Mouse (Mus musculus) midbrain, postnatal 0 days (tissue): Measurements from ENCODE around the gene Rag1. TPM values are rescaled to one million over a fixed set of nuclear protein-coding genes. Genes with fewer than 3 reads are reported as not detected.

Source experiments
- ATAC-seq: fragments of 200-750 bp; cut with Nextera tagmentation; 2 replicates; pipeline ENCODE4 v1.8.0; 2017; ENCODE audit warnings: moderate number of reproducible peaks, mild to moderate bottlenecking, moderate TSS enrichment, moderate library complexity; ENCODE audit not compliant: low FRiP score
- DNase-seq: peaks from one replicate; pipeline ENCODE4 v3.0.0-alpha.2; 2015; ENCODE audit warnings: low spot score
- H3K27ac ChIP-seq: fragments of 300-500 bp; sonication (generic); 2 replicates; pipeline ENCODE4 v1.5.1; 2014; ENCODE audit warnings: low read depth, mild to moderate bottlenecking, low read length, mixed read lengths
- H3K27me3 ChIP-seq: fragments of 300-500 bp; sonication (generic); 2 replicates; pipeline ENCODE4 v1.6.1; 2014; ENCODE audit warnings: low read length, control low read depth, mixed read lengths; ENCODE audit not compliant: insufficient read depth
- H3K36me3 ChIP-seq: fragments of 300-500 bp; sonication (generic); 2 replicates; pipeline ENCODE4 v1.6.1; 2014; ENCODE audit warnings: low read length, control low read depth, mixed read lengths; ENCODE audit not compliant: insufficient read depth
- H3K4me1 ChIP-seq: fragments of 300-500 bp; sonication (generic); 2 replicates; pipeline ENCODE4 v1.6.1; 2014; ENCODE audit warnings: mild to moderate bottlenecking, control low read depth, antibody characterized with exemption, low read length, mixed read lengths; ENCODE audit not compliant: insufficient read depth
- H3K4me2 ChIP-seq: fragments of 300-500 bp; sonication (generic); 2 replicates; pipeline ENCODE4 v1.6.1; 2014; ENCODE audit warnings: low read depth, mild to moderate bottlenecking, low read length, mixed read lengths; ENCODE audit not compliant: poor library complexity, severe bottlenecking
- H3K4me3 ChIP-seq: fragments of 300-500 bp; sonication (generic); 2 replicates; pipeline ENCODE4 v1.5.1; 2014; ENCODE audit warnings: low read depth, mild to moderate bottlenecking, low read length, moderate library complexity
- H3K9ac ChIP-seq: fragments of 300-500 bp; sonication (generic); replicated peaks from 2 replicates; pipeline ENCODE4 v1.6.1; 2014; ENCODE audit warnings: mild to moderate bottlenecking, low read length, moderate library complexity, mixed read lengths; ENCODE audit not compliant: poor library complexity, severe bottlenecking
- H3K9me3 ChIP-seq: fragments of 300-500 bp; sonication (generic); 2 replicates; pipeline ENCODE4 v1.6.1; 2016; ENCODE audit warnings: low read length, control low read depth
- CTCF ChIP-seq: IDR thresholded peaks from 2 replicates; pipeline ENCODE4 v1.5.1; 2016; ENCODE audit warnings: antibody characterized with exemption, mild to moderate bottlenecking
- WGBS: fragments of 180-500 bp; shearing (Covaris S2); extraction: QIAGEN DNeasy Blood & Tissue Kit; methylation state at CpG from one replicate; pipeline ENCODE4 v1.1.7; 2014; 5-methylcytosine and 5-hydroxymethylcytosine counted together
- polyA plus RNA-seq: library from polyadenylated mRNA; unstranded; fragments of >200 nt; fragmentation: Nextera tagmentation; extraction: Ambion mirVana; gene quantifications from 2 replicates; pipeline ENCODE4 v1.2.1, GENCODE M21; 2015
- total RNA-seq: library from RNA; depleted of rRNA; stranded (reverse); fragments of >200 nt; gene quantifications from 2 replicates; pipeline ENCODE4 v1.2.3, GENCODE M21; 2014

Rag1 gene
- total and polyA plus RNA-seq, 2 experiments from 2014 or later, result 0.04 to 0.27 TPM

- ATAC-seq (no peak), DNase-seq (no peak)
- Histone ChIP-seq H3K9me3 (no peaks in the 10 kb centered on the region), H3K9ac (no peak within 1 kb of the TSS), H3K27ac (no peak within 1 kb of the TSS), H3K36me3 (no peaks in the 10 kb centered on the region), H3K4me3 (no peak within 1 kb of the TSS), H3K4me2 (no peak within 1 kb of the TSS), H3K27me3 (no peaks in the 10 kb centered on the region), H3K4me1 (0 out of 2 replicates have a peak, but pooled peaks cover 5% of the 10 kb centered on the region)
- 68% methylated on average over 4 of the region's 4 CpGs for WGBS
- TF ChIP-seq CTCF, result no peak
These were observed 24.8 kb downstream of the Rag1 start, which contains the start of gene Rag2 for GRCm38 (mm10) chr2:101624526-101624925. Gene Rag2 (plus strand): TSS chr2:101624718.

DNA sequence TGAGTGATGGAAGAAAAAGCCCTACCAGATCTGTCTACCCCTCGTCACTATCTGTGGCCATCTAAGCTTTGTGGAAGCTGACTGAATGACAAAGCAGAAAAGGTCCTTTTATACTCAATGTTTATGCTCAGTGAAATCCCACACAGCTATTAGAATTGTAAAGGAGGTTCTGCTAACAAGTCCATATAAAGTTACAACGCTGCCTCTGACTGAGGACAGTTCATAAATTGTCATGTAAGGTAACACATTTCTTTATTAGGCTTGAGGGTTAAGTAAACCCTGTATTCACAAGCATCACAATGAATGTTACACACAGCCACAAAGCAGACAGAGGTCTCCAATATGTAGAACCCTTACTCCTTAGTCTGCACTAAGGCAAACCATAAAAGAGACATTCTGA lies 25.3 kb downstream of the Rag1 start:
- ATAC-seq, result no peak
- no peak for DNase-seq
- Histone ChIP-seq H3K9me3 (no peaks in the 10 kb centered on the region), H3K36me3 (no peaks in the 10 kb centered on the region), H3K27ac (no peak overlapping the region), H3K4me2 (no peak overlapping the region), H3K4me1 (0 out of 2 replicates have a peak, but pooled peaks cover 5% of the 10 kb centered on the region), H3K9ac (no peak overlapping the region), H3K4me3 (no peak overlapping the region), H3K27me3 (no peaks in the 10 kb centered on the region)
- 47% methylated on average over 2 of the region's 2 CpGs for WGBS
- TF ChIP-seq CTCF, result no peak

DNA sequence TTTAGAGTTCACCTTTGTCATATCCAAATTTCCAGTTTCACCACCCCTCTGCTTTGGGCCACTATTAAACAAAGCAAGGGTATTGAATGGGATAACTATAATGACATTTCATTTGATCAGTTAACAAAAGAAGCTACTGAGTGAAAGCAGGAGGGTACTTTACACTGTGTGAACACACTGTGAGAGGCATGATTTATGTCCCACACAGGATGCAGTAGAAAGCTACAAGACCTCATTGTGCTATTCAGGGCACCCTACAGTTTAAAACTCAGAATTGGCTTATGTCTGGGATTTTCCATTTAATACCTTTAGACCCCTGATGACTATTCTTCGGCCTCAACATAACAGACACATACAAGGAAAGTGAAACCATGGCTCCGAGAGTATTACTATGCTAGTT lies 26.3 kb downstream of the Rag1 start:
- H3K27ac ChIP-seq, result no peak overlapping the region
- no peaks in the 10 kb centered on the region for H3K9me3 ChIP-seq
- no peak overlapping the region for H3K4me3 ChIP-seq
- WGBS, result 52% methylated on average over 2 of the region's 2 CpGs
- no peaks in the 10 kb centered on the region for H3K36me3 ChIP-seq
- no peak overlapping the region for H3K9ac ChIP-seq
- no peak for ATAC-seq
- no peak for DNase-seq
- H3K4me2 ChIP-seq, result no peak overlapping the region
- TF ChIP-seq CTCF, result no peak
- H3K4me1 ChIP-seq, result 0 out of 2 replicates have a peak, but pooled peaks cover 5% of the 10 kb centered on the region
- H3K27me3 ChIP-seq, result no peaks in the 10 kb centered on the region

GRCm38 (mm10) chr2:101621611-101622010 lies 27.7 kb downstream of the Rag1 start:
- Histone ChIP-seq H3K4me2 (no peak overlapping the region), H3K36me3 (no peaks in the 10 kb centered on the region), H3K9ac (no peak overlapping the region), H3K27me3 (no peaks in the 10 kb centered on the region), H3K9me3 (no peaks in the 10 kb centered on the region), H3K4me1 (no peaks in the 10 kb centered on the region), H3K4me3 (no peak overlapping the region), H3K27ac (no peak overlapping the region)
- ATAC-seq (no peak), DNase-seq (no peak)
- 63% methylated on average over 7 of the region's 7 CpGs for WGBS
- no peak for TF ChIP-seq CTCF

GRCm38 (mm10) chr2:101620899-101621298 lies 28.4 kb downstream of the Rag1 start:
- no peak overlapping the region for H3K4me3 ChIP-seq
- WGBS, result 73% methylated on average over 3 of the region's 3 CpGs
- no peaks in the 10 kb centered on the region for H3K9me3 ChIP-seq
- no peak overlapping the region for H3K27ac ChIP-seq
- DNase-seq (no peak), ATAC-seq (no peak)
- no peak overlapping the region for H3K9ac ChIP-seq
- no peaks in the 10 kb centered on the region for H3K27me3 ChIP-seq
- H3K4me2 ChIP-seq, result no peak overlapping the region
- H3K36me3 ChIP-seq, result no peaks in the 10 kb centered on the region
- no peak for TF ChIP-seq CTCF
- no peaks in the 10 kb centered on the region for H3K4me1 ChIP-seq

DNA sequence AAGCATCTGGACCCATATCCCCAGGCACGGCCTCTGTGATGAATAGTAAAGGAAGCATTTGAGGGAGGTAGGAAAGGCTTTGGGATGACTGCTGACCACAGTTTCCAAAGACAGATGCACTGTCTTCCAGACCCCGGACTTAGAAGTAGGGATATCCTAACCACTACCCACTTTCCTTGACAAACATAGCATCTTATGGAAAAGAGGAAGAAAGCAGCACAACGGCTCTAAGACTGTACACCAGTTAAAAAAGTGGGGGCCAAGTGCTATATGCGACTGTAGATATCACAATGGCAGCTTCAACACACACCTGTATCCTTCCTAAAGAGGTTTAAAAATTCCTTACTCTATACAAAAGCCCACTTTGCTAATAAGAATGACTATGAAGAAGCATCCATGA lies 30.9 kb downstream of the Rag1 start:
- DNase-seq (no peak), ATAC-seq (no peak)
- Histone ChIP-seq H3K36me3 (no peaks in the 10 kb centered on the region), H3K9me3 (no peaks in the 10 kb centered on the region), H3K9ac (no peak overlapping the region), H3K4me2 (no peak overlapping the region), H3K27me3 (no peaks in the 10 kb centered on the region), H3K27ac (no peak overlapping the region), H3K4me1 (no peaks in the 10 kb centered on the region), H3K4me3 (no peak overlapping the region)
- 88% methylated on average over 4 of the region's 4 CpGs for WGBS
- no peak for TF ChIP-seq CTCF
